Mouse (Mus musculus) olfactory bulb, adult 2 months (tissue): Measurements from ENCODE around the gene Zbtb3. TPM values are rescaled to one million over a fixed set of nuclear protein-coding genes. Genes with fewer than 3 reads are reported as not detected.

Source experiments
- H3K27ac ChIP-seq: fragments of 200-500 bp; 2 replicates; pipeline ENCODE4 v1.5.1; 2012; ENCODE audit warnings: low read depth, low read length; ENCODE audit not compliant: insufficient read depth
- H3K4me1 ChIP-seq: fragments of 200-500 bp; 2 replicates; pipeline ENCODE4 v1.6.1; 2012; ENCODE audit warnings: low read length; ENCODE audit not compliant: control insufficient read depth, insufficient read depth
- H3K4me3 ChIP-seq: fragments of 200-500 bp; 2 replicates; pipeline ENCODE4 v1.5.1; 2012; ENCODE audit warnings: mild to moderate bottlenecking, low read depth, low read length, moderate library complexity; ENCODE audit not compliant: insufficient read depth
- CTCF ChIP-seq: fragments of 200-500 bp; IDR thresholded peaks from 2 replicates; pipeline ENCODE4 v1.5.1; 2012; ENCODE audit warnings: low read depth, mild to moderate bottlenecking, low read length, moderate library complexity; ENCODE audit not compliant: insufficient read depth
- POLR2A ChIP-seq: fragments of 200-500 bp; IDR thresholded peaks from 2 replicates; pipeline ENCODE4 v1.6.1; 2012; ENCODE audit warnings: mild to moderate bottlenecking, low read depth, low read length, moderate library complexity; ENCODE audit not compliant: insufficient read depth
- WGBS: fragments of 180-500 bp; shearing (Covaris S2); methylation state at CpG from one replicate; pipeline ENCODE4 v1.1.7; 2018; 5-methylcytosine and 5-hydroxymethylcytosine counted together
- polyA plus RNA-seq: library from polyadenylated mRNA; stranded (reverse); fragments of >200 nt; gene quantifications from 2 replicates; pipeline ENCODE4 v1.2.4, GENCODE M21; 2012; ENCODE audit warnings: low replicate concordance; ENCODE audit not compliant: missing spikeins, insufficient read depth, insufficient read length

Gene Zbtb3
- polyA plus RNA-seq, 1 experiment, result not detected

DNA sequence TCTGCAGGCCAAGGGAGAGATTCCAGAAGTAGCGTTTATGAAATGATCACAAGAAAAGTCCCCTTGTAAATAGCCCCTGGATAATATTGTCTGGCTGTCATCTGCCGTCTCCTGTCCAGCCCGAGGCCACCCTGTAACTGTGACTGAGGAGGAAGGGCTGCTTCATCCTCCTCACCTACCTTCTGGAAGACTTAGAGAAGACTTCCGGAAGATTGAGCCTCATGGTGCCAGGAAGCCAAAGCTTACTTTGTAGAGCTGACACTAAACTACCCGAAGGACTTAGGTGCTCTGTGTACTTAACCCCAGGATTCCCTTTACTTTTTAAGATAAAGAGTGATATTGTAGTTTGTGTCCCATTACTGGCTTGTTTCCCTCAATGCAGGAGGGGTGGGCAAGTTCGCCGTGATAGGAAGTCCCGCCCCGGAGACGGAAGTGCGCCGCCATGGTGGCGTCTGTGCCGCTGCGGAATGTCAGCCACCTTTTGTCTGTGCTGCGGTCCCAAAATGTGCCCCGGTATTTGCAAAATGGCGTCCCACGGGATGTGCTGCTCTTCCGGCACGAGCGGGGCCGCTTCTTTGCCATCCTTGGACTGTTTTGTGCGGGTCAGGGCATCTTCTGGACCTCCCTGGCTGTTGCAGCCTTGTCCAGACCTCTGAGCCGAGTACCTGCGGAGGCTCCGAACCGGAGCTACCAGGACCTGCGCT lies 31.6 kb upstream of the Zbtb3 start, which contains the start of gene Tmem223:
Gene Tmem223, plus strand, starts transcription at position 430 of the 704 bp plus-strand sequence.
- TF ChIP-seq CTCF, result no peak
- TF ChIP-seq POLR2A, result peak; percentile 86
- Histone ChIP-seq H3K4me3 (peak within 1 kb of the TSS; percentile 69), H3K27ac (peak within 1 kb of the TSS; percentile 71), H3K4me1 (peaks cover 16% of the 10 kb centered on the region)
- 17% methylated on average over 29 of the region's 29 CpGs for WGBS

DNA sequence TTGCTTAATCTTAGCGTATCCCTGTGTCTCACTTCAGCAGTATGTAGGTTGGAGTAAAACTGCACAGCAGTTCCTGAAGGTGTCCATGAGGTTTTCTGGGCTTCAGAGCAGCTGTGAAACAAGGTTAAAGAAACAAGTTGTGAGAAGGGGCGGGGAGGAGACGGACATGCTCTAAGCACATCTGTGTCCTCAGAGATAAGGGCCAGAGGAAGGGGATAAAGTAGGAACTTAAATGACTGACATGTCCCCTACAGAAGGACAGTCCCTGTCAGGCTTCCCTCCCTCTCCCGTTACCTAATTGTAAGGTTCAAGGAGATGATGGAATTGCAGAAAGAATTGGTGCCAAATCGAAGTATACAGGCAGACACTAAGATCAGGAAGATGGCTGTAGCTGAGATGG lies 29.4 kb upstream of the Zbtb3 start:
- H3K4me3 ChIP-seq, result no peak overlapping the region
- TF ChIP-seq POLR2A (no peak), CTCF (no peak)
- H3K27ac ChIP-seq, result no peak overlapping the region
- H3K4me1 ChIP-seq, result peaks cover 16% of the 10 kb centered on the region
- WGBS, result 77% methylated on average over 5 of the region's 5 CpGs

DNA sequence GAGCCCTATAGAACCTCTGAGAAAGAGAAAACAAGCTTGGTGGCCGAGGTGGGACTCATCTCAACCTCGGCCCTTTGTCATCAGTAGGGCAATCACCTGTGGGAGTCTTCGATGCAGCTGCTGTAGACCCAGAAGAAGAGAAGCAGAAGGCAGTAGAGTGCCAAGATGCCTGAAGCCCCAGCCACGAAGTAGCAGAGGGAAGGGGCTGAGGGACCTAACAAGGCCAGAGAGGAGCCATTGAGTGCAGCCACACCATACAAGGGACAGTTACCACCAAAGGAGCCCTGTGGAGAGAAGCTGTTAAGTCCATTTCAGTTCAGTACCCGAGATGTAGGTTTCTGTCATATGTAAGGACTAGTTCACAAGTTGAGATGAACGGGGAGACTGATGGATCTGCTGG lies 28.9 kb upstream of the Zbtb3 start:
- TF ChIP-seq CTCF (no peak), POLR2A (no peak)
- WGBS, result 60% methylated on average over 6 of the region's 6 CpGs
- Histone ChIP-seq H3K27ac (no peak overlapping the region), H3K4me1 (peaks cover 16% of the 10 kb centered on the region), H3K4me3 (no peak overlapping the region)

DNA sequence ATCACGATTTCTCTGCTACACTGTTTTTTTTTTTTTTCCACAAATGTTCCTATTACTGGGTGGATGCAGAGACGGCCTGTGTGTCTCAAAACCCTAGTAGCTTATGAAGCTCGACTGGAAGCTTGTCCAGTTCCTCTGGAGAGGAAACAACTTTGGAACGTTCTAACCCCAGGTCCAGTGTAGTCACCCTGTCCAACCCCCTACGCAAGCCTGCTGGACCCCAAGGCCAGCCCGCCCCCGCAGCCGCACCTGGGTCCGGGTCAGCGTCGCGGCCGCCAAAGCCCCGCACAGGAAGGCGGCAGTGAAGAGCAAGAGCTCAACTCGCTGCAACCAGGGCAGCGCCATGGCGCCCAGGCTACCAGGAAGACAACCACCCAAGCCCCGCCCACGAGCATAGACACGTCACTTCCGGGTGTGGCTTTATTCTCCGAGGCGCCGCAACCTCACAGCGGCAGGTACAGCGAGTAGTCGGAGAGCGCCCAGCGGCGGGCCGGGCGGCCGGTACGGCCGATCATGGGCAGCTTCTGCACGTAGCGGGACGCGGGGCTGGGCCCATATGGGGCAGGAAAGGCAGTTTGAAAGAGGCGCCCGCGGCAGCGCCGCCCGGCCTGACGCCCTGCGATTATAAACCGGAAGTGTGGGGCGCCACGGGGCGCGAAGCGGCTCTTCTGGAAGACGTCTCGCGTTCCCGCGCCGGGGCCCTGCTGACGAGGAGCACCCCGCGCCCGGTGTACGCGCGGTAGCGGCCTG lies 28.1 kb upstream of the Zbtb3 start, which contains the start of gene Tmem179b:
Gene Tmem179b, minus strand, starts transcription at position 382 of the 750 bp plus-strand sequence.
- Histone ChIP-seq H3K4me3 (peak within 1 kb of the TSS; percentile 91), H3K4me1 (peaks cover 16% of the 10 kb centered on the region), H3K27ac (peak within 1 kb of the TSS; percentile 88)
- TF ChIP-seq CTCF (no peak), POLR2A (peak; percentile 95)
- WGBS, result under 1% methylated on average over 68 of the region's 68 CpGs

DNA sequence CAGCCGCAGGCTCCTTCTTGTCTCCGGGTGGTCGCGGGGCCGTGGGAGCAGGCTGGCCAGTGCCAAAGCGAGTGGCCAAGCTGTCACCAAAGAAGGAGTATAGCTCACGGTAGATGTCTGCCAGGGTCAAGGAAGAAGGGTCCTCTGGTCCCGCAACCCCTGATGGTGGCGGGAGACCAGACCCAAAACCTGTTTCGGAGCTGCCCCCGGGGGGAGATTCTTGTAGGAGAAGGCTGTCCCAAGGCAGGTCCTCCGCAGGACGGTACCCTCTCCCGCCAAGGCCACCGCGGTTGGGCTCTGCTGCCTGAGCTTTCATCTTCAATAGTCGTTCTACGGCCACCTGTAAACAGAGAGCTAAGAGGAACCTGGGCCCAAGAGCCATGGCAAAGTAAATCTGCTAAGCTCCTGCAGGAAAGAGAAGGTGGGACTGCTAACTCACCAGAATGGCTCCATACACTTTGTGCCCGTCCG lies 27.4 kb upstream of the Zbtb3 start:
- TF ChIP-seq POLR2A (no peak), CTCF (no peak)
- 3% methylated on average over 20 of the region's 20 CpGs for WGBS
- Histone ChIP-seq H3K4me1 (peaks cover 16% of the 10 kb centered on the region), H3K4me3 (peak overlapping the region; percentile 91), H3K27ac (peak overlapping the region; percentile 88)

DNA sequence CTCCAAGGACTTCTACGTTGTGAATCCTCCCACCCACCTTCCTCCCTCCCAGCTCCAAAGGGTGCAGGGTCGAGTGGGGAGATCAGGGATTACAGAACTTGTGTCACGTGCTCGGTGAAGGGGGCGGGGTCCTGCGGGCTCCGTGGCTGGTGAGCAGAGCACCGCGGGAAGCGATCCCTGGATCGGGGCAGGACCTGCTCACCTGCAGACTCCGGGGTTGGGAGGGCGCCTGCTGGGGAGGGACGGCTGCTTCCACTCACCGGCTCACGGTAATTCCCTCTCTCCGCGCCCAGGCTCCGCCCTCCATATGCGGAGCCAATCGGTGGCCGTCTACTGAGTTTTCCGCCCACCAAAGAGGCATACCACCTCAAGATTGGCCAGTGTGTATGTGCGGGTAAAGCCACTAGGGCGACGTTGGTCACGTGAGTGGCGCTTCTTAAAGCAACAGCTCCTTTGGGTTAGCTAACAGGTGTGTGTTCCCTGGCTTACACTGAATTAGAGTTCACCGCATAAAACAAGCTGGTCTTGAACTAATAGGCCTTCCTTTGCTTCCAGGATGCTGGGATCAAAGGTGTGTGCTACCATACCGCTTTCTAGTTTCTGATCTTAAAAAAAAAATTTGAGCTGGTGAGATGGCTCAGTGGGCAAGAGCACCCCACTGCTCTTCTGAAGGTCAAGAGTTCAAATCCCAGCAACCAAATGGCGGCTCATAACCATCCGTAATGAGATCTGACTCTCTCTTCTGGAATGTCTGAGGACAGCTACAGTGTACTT lies 16.2 kb upstream of the Zbtb3 start, which contains the start of gene Taf6l:
Gene Taf6l, minus strand, starts transcription at position 410 of the 774 bp plus-strand sequence.
- Histone ChIP-seq H3K4me3 (peak within 1 kb of the TSS; percentile 80), H3K4me1 (no peaks in the 10 kb centered on the region), H3K27ac (no peak within 1 kb of the TSS)
- WGBS, result under 1% methylated on average over 32 of the region's 32 CpGs
- no peak for TF ChIP-seq POLR2A
- no peak for TF ChIP-seq CTCF

DNA sequence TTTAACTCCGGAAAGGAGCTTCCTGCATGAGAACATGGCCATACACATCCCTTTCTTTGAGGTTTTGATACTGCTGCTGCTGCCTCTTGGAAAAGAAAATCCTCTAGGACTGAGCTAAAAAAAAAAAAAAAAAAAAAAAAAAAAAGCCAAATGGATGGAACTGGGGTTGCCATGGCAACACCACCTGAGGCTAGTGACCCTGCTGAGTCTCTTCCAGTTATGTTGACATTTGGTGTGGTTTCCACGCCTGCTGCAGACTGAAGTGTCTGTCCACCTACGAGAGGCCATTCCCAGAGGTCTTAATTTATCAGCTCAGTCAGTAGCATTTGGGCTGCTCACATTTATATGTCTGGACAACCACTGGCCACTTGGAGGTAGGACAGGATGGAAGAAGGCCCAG lies 13.8 kb upstream of the Zbtb3 start:
- H3K4me3 ChIP-seq, result no peak overlapping the region
- no peaks in the 10 kb centered on the region for H3K4me1 ChIP-seq
- no peak overlapping the region for H3K27ac ChIP-seq
- WGBS, result 33% methylated on average over 3 of the region's 3 CpGs
- TF ChIP-seq POLR2A (no peak), CTCF (no peak)

DNA sequence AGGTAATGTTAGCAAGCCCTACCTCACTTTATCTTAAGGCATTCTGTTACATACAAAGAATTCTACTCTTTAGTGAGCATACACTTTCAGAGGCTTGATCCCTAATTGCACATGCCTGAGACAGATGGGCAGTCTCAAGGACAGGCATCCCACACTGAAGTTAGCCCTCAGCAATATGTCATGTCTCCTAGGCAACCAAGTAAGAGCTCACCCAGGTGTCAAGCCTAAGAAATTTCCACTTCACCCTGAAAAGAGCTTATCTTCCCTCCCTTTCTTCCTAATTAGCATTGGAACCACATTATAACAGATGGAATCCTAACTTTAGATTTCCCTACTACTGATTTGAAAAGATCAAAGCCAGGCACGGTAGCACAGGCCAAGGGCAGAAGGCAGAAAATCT lies 13.2 kb upstream of the Zbtb3 start:
- no peak for TF ChIP-seq POLR2A
- no peak for TF ChIP-seq CTCF
- H3K27ac ChIP-seq, result no peak overlapping the region
- 38% methylated on average over 1 of the region's 1 CpGs for WGBS

More for the DNA sequence above, 13.2 kb upstream of the Zbtb3 start:
- Histone ChIP-seq H3K4me3 (no peak overlapping the region), H3K4me1 (no peaks in the 10 kb centered on the region)
